24 mouse cellular contexts compared by ENCODE assay signal in the genomic region with DNA sequence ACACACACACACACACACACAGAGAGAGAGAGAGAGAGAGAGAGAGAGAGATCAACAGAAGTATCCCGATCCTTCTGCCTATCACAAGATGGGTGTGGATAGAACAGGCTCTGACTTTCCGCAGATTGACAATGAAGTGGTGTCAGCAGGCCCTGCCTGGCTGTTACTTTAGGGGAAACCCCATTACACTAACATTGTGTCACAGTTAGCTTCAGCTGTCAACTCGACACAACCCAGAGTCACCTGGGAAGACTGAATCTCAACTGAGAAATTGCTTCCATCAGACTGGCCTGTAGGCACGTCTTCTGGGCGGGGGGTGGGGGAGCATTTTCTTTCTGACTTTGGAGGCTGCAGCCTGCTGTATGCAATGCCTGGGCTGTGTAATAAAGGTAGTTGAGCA.
DNase-seq lines count a peak whose midpoint lies in the region; ATAC-seq and TF ChIP-seq lines count a peak whose summit lies in the region.
"Had no signal": no experiment of that assay in that cellular context is flagged by ENCODE, and none has a peak within 500 bp of the region (broad histone marks: within the 10 kb centered on the region; RNA-seq: fewer than 3 reads in every experiment).

No protein-coding gene starts in this region.

- no peak overlapping the region for H3K4me2 ChIP-seq in heart, postnatal 0 days (ENCODE audit: low read depth, low read length)
- H3K4me2 ChIP-seq: forebrain, embryonic 13.5 days; heart, embryonic 11.5 days; hindbrain, embryonic 15.5 days; intestine, embryonic 15.5 days had no signal

- peaks cover 42% of the 10 kb centered on the region for H3K4me1 ChIP-seq in heart, embryonic 10.5 days
- H3K4me1 ChIP-seq in heart, postnatal 0 days (ENCODE audit: control insufficient read depth, insufficient read depth) = peaks cover 9% of the 10 kb centered on the region; the same call in 1 of the 2 replicates
- peaks cover 11% of the 10 kb centered on the region for H3K4me1 ChIP-seq in heart, adult 2 months (ENCODE audit: control insufficient read depth, insufficient read depth, low read length)
- H3K4me1 ChIP-seq in embryonic facial prominence, embryonic 10.5 days = peaks cover 33% of the 10 kb centered on the region
- H3K4me1 ChIP-seq: intestine, embryonic 15.5 days had no signal

- intact Hi-C loops in heart, adult 2 months (cut with DNase I) = no loop called here

- H3K36me3 ChIP-seq in heart, embryonic 10.5 days = no peaks in the 10 kb centered on the region
- no peaks in the 10 kb centered on the region for H3K36me3 ChIP-seq in heart, postnatal 0 days (replicated peaks; ENCODE audit: control insufficient read depth, insufficient read depth, low read length)
- H3K36me3 ChIP-seq in heart, adult 2 months (ENCODE audit: control insufficient read depth, insufficient read depth, low read length) = no peaks in the 10 kb centered on the region
- no peaks in the 10 kb centered on the region for H3K36me3 ChIP-seq in embryonic facial prominence, embryonic 10.5 days (replicated peaks)
- H3K36me3 ChIP-seq: forebrain, embryonic 10.5 days; hindbrain, embryonic 15.5 days; intestine, embryonic 15.5 days had no signal

- peak; percentile 76 for DNase-seq in heart, embryonic 10.5 days (ENCODE audit: low spot score)
- DNase-seq in heart, adult 18-20 months = no peak
- DNase-seq in heart, postnatal 0 days (ENCODE audit: low spot score) = no peak
- no peak for DNase-seq in heart, adult 2 months
- peak; percentile 35 for DNase-seq in embryonic facial prominence, embryonic 10.5 days (ENCODE audit: low spot score)
- no peak for DNase-seq in adrenal gland, postnatal 36 days
- no peak for DNase-seq in neural tube, embryonic 10.5 days (ENCODE audit: extremely low spot score, low spot score)
- DNase-seq: adrenal gland, adult 2 months; B cell, adult 2 months; cerebellum, adult 11-12 months; cerebellum, adult 8-10 months; cerebellum, postnatal 10 days; cerebellum, postnatal 36 days; embryo, embryonic 11 days; gastrocnemius, postnatal 25 days; kidney, adult 11 months; kidney, adult 8-10 months had no signal

- no peak for TF ChIP-seq CTCF in heart, postnatal 0 days (IDR thresholded peaks at IDR 0.05; ENCODE audit: low read depth)
- no peak for TF ChIP-seq CTCF in heart, adult 2 months (IDR thresholded peaks at IDR 0.05)

- H3K27ac ChIP-seq in heart, embryonic 10.5 days = peak overlapping the region; percentile 42; the same call in 1 of the 2 replicates
- no peak overlapping the region for H3K27ac ChIP-seq in heart, postnatal 0 days (ENCODE audit: low read depth)
- H3K27ac ChIP-seq in heart, adult 2 months = no peak overlapping the region
- H3K27ac ChIP-seq in embryonic facial prominence, embryonic 10.5 days (replicated peaks) = no peak overlapping the region
- H3K27ac ChIP-seq: forebrain, embryonic 13.5 days; hindbrain, embryonic 15.5 days; intestine, embryonic 15.5 days had no signal

- peak; percentile 34; the same call in 1 of the 2 replicates for ATAC-seq in heart, postnatal 0 days (ENCODE audit: insufficient read depth, low read depth)
- peak; percentile 11; the same call in 1 of the 2 replicates for ATAC-seq in megakaryocyte, adult 5-6 weeks (ENCODE audit: poor library complexity, severe bottlenecking)
- ATAC-seq: forebrain, embryonic 13.5 days; forebrain, embryonic 16.5 days; intestine, embryonic 15.5 days had no signal

- 23% methylated on average over 5 of the region's 5 CpGs for WGBS in heart, embryonic 10.5 days
- WGBS in heart, postnatal 0 days = 42% methylated on average over 5 of the region's 5 CpGs
- 68% methylated on average over 5 of the region's 5 CpGs for WGBS in heart, adult 2 months
- 74% methylated on average over 5 of the region's 5 CpGs for WGBS in embryonic facial prominence, embryonic 10.5 days

- no peaks in the 10 kb centered on the region for H3K27me3 ChIP-seq in heart, embryonic 10.5 days (ENCODE audit: insufficient read depth, poor library complexity, severe bottlenecking)
- H3K27me3 ChIP-seq in heart, postnatal 0 days (ENCODE audit: control insufficient read depth, insufficient read depth, low read length) = no peaks in the 10 kb centered on the region
- H3K27me3 ChIP-seq in heart, adult 2 months (ENCODE audit: control insufficient read depth, insufficient read depth, low read length) = no peaks in the 10 kb centered on the region
- H3K27me3 ChIP-seq in embryonic facial prominence, embryonic 10.5 days (replicated peaks; ENCODE audit: low read depth, poor library complexity, severe bottlenecking) = no peaks in the 10 kb centered on the region; the same call in 1 of the 2 replicates
- H3K27me3 ChIP-seq: forebrain, embryonic 13.5 days; hindbrain, embryonic 15.5 days; intestine, embryonic 15.5 days had no signal

- no peak overlapping the region for H3K9ac ChIP-seq in heart, postnatal 0 days (replicated peaks; ENCODE audit: low read depth, low read length)
- no peak overlapping the region for H3K9ac ChIP-seq in heart, adult 2 months (ENCODE audit: low read depth, low read length)
- H3K9ac ChIP-seq: forebrain, embryonic 13.5 days; hindbrain, embryonic 15.5 days; intestine, embryonic 15.5 days had no signal

- H3K9me3 ChIP-seq in heart, embryonic 10.5 days = no peaks in the 10 kb centered on the region
- H3K9me3 ChIP-seq in heart, postnatal 0 days (replicated peaks; ENCODE audit: control insufficient read depth, low read length) = no peaks in the 10 kb centered on the region
- no peaks in the 10 kb centered on the region for H3K9me3 ChIP-seq in embryonic facial prominence, embryonic 10.5 days
- H3K9me3 ChIP-seq: forebrain, embryonic 10.5 days; forebrain, embryonic 13.5 days; hindbrain, embryonic 15.5 days; intestine, embryonic 15.5 days had no signal

- H3K79me2 ChIP-seq in heart, adult 2 months (replicated peaks; ENCODE audit: control insufficient read depth, insufficient read depth, low read length) = no peaks in the 10 kb centered on the region

- no peak for TF ChIP-seq POLR2A in heart, adult 2 months (IDR thresholded peaks at IDR 0.05; ENCODE audit: insufficient read depth, low read depth, low read length)

- H3K4me3 ChIP-seq in heart, embryonic 10.5 days = no peak overlapping the region
- H3K4me3 ChIP-seq in heart, postnatal 0 days (ENCODE audit: low read depth, low read length) = no peak overlapping the region
- no peak overlapping the region for H3K4me3 ChIP-seq in heart, adult 2 months
- no peak overlapping the region for H3K4me3 ChIP-seq in embryonic facial prominence, embryonic 10.5 days
- H3K4me3 ChIP-seq: forebrain, embryonic 10.5 days; forebrain, embryonic 13.5 days; hindbrain, embryonic 15.5 days; intestine, embryonic 15.5 days had no signal

- no peak for TF ChIP-seq EP300 in heart, postnatal 0 days (IDR thresholded peaks at IDR 0.05; ENCODE audit: low read depth)
- TF ChIP-seq EP300 in heart, adult 2 months (IDR thresholded peaks at IDR 0.05; ENCODE audit: insufficient read depth, low read depth, low read length) = no peak

Comparison
In these comparisons a context has a peak if more than half of its experiments do, and no peak if none do; other contexts are left out.
1. DNase-seq: peak in heart, embryonic 10.5 days (single experiment) and embryonic facial prominence, embryonic 10.5 days (single experiment); none in heart, adult 18-20 months (0 of 2), heart, postnatal 0 days (single experiment), heart, adult 2 months (0 of 2), adrenal gland, postnatal 36 days (0 of 2) and neural tube, embryonic 10.5 days (single experiment).